Mouse (Mus musculus) testis, adult 2 months (tissue): Measurements from ENCODE around the gene Stac. TPM values are rescaled to one million over a fixed set of nuclear protein-coding genes. Genes with fewer than 3 reads are reported as not detected.

Experiments
- H3K27ac ChIP-seq: fragments of 200-500 bp; 2 replicates; pipeline ENCODE4 v1.5.1; 2012; ENCODE audit warnings: low read depth, low read length; ENCODE audit not compliant: control insufficient read depth, insufficient read depth
- H3K27me3 ChIP-seq: fragments of 200-500 bp; 2 replicates; pipeline ENCODE4 v1.6.1; 2012; ENCODE audit warnings: mild to moderate bottlenecking, low read length, moderate library complexity; ENCODE audit not compliant: control insufficient read depth, insufficient read depth
- H3K36me3 ChIP-seq: fragments of 200-500 bp; 2 replicates; pipeline ENCODE4 v1.6.1; 2012; ENCODE audit warnings: mild to moderate bottlenecking, low read length; ENCODE audit not compliant: control insufficient read depth, insufficient read depth
- H3K4me1 ChIP-seq: fragments of 200-500 bp; 2 replicates; pipeline ENCODE4 v1.6.1; 2012; ENCODE audit warnings: low read length; ENCODE audit not compliant: control insufficient read depth, insufficient read depth
- H3K4me3 ChIP-seq: fragments of 200-500 bp; 2 replicates; pipeline ENCODE4 v1.5.1; 2012; ENCODE audit warnings: low read depth, mild to moderate bottlenecking, low read length, moderate library complexity, mixed read lengths; ENCODE audit not compliant: control insufficient read depth
- CTCF ChIP-seq: fragments of 200-500 bp; IDR thresholded peaks from 2 replicates; pipeline ENCODE4 v1.5.1; 2012; ENCODE audit warnings: low read depth, mild to moderate bottlenecking, inconsistent platforms, low read length, moderate library complexity; ENCODE audit not compliant: control insufficient read depth, insufficient read depth, insufficient replicate concordance
- POLR2A ChIP-seq: fragments of 200-500 bp; IDR thresholded peaks from 2 replicates; pipeline ENCODE4 v1.6.1; 2012; ENCODE audit warnings: low read depth, mild to moderate bottlenecking, inconsistent platforms, low read length, moderate library complexity; ENCODE audit not compliant: control insufficient read depth
- polyA plus RNA-seq: library from polyadenylated mRNA; depleted of rRNA; stranded (reverse); fragments of >200 nt; gene quantifications from 2 replicates; pipeline ENCODE4 v1.2.3, GENCODE M21; 2012

Gene Stac
- polyA plus RNA-seq, 1 experiment = 0.27 TPM

- TF ChIP-seq CTCF (no peak), POLR2A (no peak)
- Histone ChIP-seq H3K4me1 (peaks cover 3% of the 10 kb centered on the region; the same call in 1 of the 2 replicates), H3K27ac (no peak overlapping the region), H3K27me3 (no peaks in the 10 kb centered on the region), H3K36me3 (no peaks in the 10 kb centered on the region), H3K4me3 (no peak overlapping the region)
These were observed 81.4 kb downstream of the Stac start for GRCm38 (mm10) chr9:111608762-111609161.

- Histone ChIP-seq H3K27ac (no peak overlapping the region), H3K4me1 (peaks cover 3% of the 10 kb centered on the region; the same call in 1 of the 2 replicates), H3K27me3 (no peaks in the 10 kb centered on the region), H3K4me3 (no peak overlapping the region), H3K36me3 (no peaks in the 10 kb centered on the region)
- no peak for TF ChIP-seq CTCF
- no peak for TF ChIP-seq POLR2A
These were observed 83.5 kb downstream of the Stac start for GRCm38 (mm10) chr9:111606603-111607002.

GRCm38 (mm10) chr9:111587527-111587926 lies 102.6 kb downstream of the Stac start:
- Histone ChIP-seq H3K4me3 (no peak overlapping the region), H3K36me3 (no peaks in the 10 kb centered on the region), H3K4me1 (no peaks in the 10 kb centered on the region), H3K27me3 (no peaks in the 10 kb centered on the region), H3K27ac (no peak overlapping the region)
- TF ChIP-seq POLR2A = no peak
- no peak for TF ChIP-seq CTCF

- Histone ChIP-seq H3K4me1 (no peaks in the 10 kb centered on the region), H3K4me3 (no peak overlapping the region), H3K36me3 (no peaks in the 10 kb centered on the region), H3K27ac (no peak overlapping the region), H3K27me3 (no peaks in the 10 kb centered on the region)
- TF ChIP-seq CTCF (no peak), POLR2A (no peak)
These were observed 111.4 kb downstream of the Stac start for GRCm38 (mm10) chr9:111578784-111579183.

GRCm38 (mm10) chr9:111577453-111577852 lies 112.7 kb downstream of the Stac start:
- Histone ChIP-seq H3K4me3 (no peak overlapping the region), H3K27me3 (no peaks in the 10 kb centered on the region), H3K27ac (no peak overlapping the region), H3K4me1 (no peaks in the 10 kb centered on the region), H3K36me3 (no peaks in the 10 kb centered on the region)
- TF ChIP-seq CTCF (no peak), POLR2A (no peak)

- Histone ChIP-seq H3K36me3 (no peaks in the 10 kb centered on the region), H3K27ac (no peak overlapping the region), H3K4me3 (no peak overlapping the region), H3K4me1 (no peaks in the 10 kb centered on the region), H3K27me3 (no peaks in the 10 kb centered on the region)
- TF ChIP-seq POLR2A = no peak
- no peak for TF ChIP-seq CTCF
These were observed 114.3 kb downstream of the Stac start for GRCm38 (mm10) chr9:111575889-111576288.

- no peak for TF ChIP-seq CTCF
- no peak for TF ChIP-seq POLR2A
- Histone ChIP-seq H3K27ac (no peak overlapping the region), H3K4me1 (no peaks in the 10 kb centered on the region), H3K36me3 (no peaks in the 10 kb centered on the region), H3K4me3 (no peak overlapping the region), H3K27me3 (no peaks in the 10 kb centered on the region)
These were observed 116.3 kb downstream of the Stac start for GRCm38 (mm10) chr9:111573836-111574235.

DNA sequence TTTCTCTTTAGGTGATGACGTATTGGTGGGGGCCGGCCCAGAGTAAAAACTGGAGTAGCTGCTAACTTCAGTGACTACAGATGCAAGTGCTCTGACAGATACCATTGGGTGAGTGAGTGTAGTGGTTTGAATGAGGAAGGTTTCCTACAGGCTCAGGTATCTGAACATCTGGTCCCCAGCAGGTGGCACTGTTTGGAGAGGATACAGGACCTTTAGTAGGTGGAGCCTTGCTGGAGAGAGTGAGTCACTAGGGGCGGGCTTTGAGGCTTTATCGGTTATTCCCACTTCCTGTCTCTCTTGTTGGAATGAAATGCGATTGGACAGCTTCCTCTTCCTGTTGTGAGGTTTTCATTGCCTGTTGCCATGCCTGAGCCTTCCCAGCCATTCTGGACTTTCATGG lies 118.5 kb downstream of the Stac start:
- Histone ChIP-seq H3K4me3 (no peak overlapping the region), H3K4me1 (no peaks in the 10 kb centered on the region), H3K27me3 (no peaks in the 10 kb centered on the region), H3K36me3 (no peaks in the 10 kb centered on the region), H3K27ac (no peak overlapping the region)
- TF ChIP-seq POLR2A = no peak
- no peak for TF ChIP-seq CTCF
